Mouse (Mus musculus) urinary bladder, postnatal 36 days (tissue): ENCODE data around the gene Arl5b.

Experiments used
- DNase-seq, 2 experiments: peaks; one replicate each; pipeline ENCODE4 v3.0.0; 2022; ENCODE audit warnings: low spot score in 2 of 2, mixed read lengths in 1 of 2

Arl5b gene

DNA sequence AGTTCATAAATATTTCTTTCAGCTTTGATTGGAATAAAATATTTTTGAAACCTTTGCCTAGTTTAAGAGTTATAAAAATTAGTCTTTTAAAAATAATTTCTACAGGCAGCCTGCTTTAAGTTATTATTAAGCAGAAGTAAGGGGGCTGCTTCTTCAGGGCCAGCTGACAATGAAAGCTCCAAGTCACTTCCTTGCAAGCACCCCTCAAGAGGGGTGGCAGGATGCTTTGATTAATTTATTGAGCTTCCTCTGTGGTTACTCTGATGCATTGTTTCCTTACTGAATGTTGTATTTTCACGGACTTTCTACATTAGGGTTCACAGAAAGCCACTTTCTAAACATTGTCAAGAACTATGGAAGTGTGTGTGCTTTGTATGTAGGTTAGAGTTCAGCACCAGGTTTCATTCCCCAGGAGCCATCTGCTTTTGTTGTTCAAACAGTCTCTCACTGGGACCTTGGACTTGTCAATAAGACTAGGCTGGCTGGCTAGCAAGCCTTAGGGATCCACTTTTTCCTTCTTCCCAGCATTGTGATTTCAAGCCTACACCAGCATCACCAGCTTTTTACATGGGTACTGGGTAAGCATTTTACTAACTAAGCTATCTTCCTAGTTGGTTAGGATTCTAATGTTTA, 62.7 kb downstream of the Arl5b start:
- no peak for DNase-seq

DNA sequence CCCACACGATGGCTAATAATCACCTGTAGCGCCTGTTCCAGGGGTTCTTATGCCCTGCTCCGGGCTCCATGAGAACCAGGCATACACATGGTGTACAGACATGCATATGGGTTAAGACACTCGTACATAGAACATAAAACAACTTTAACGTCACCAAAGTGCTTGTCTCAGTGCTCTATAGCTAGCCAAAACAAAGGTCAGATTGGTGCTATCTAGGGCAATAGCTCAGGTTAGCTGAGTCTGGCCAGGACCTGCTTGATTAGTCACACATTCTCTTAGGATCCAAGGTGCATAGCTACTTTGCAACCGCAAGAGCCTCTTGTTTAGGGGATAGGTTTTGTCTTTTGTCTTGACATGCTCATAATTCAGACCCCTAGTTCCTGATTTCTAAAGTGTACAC, 63.5 kb downstream of the Arl5b start:
- DNase-seq: no peak

GRCm38 (mm10) chr2:15121217-15121680, 72.1 kb downstream of the Arl5b start:
- DNase-seq: no peak
